Mouse (Mus musculus): ENCODE measurements around the gene Slc35c2.
A peak's percentile ranks its signal among the peaks of the same experiment; 100 is the strongest.

Gene Slc35c2

DNA sequence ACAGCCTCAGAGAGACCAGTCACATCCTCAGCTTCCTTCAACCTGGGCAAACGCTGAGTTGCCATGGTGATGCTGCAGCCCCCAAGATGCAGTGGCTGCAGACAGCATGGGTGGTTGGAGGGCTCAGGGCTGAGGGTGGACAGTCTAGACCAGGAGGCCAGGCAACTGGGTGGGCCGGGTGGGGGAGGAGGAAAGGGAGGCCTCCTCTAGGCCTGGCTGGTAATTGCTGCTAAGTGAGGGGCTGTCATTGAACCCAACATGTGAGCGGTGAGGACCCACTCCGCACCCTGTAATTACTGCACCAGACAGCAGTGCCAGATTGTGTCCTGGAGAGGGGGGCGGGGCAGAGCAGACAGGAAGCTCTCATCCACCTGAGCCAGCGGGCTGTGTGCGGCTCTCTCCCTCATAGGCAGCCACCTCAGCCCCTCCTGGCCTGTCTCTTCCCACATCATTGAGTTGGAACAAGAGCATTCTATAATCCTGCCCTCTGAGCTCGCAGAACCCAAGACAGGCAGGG lies 12.5 kb downstream of the Slc35c2 start:
- no peak for DNase-seq (ENCODE audit: low spot score in 2 of 2)

DNA sequence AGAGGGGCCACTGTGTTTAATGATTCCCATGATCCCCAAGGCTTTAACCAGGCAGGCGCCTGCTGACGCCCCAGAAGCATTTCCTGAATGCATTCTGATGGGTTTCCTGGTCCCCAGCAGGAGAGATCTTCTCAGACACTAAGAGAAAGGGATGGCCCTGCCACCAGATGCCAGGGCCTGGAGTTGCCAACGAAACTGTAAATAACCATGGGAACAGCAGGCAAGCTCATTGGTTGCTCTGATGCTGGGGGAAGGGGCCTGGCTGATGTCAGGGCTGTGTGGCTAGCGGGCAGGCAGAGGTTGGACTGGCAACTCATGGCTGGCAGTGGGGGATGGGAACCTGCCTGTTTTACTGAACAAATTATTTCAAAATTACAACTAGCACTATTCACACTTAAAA lies 14.1 kb downstream of the Slc35c2 start:
- DNase-seq (ENCODE audit: low spot score in 2 of 2): no peak

DNA sequence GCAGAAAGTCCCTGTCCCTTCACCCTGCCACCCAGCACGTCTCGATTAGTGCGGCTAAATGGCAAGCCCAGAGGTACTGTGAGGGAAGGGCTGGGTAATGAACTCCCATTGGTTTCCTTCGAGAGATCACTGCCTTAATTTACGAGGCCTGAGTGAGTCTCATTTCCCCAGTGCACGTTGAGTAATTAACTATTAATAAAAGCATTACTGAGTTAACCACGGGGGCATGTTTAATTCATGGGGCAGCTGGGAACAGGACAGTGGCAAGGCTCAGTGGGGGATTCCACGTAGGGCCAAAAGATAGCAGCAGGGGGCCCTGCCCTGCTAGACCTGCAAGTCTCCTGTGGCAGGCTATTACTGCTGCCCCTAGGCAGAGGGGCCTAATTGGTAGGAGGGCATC lies 16.3 kb downstream of the Slc35c2 start:
- no peak for DNase-seq (ENCODE audit: low spot score in 2 of 2)

DNA sequence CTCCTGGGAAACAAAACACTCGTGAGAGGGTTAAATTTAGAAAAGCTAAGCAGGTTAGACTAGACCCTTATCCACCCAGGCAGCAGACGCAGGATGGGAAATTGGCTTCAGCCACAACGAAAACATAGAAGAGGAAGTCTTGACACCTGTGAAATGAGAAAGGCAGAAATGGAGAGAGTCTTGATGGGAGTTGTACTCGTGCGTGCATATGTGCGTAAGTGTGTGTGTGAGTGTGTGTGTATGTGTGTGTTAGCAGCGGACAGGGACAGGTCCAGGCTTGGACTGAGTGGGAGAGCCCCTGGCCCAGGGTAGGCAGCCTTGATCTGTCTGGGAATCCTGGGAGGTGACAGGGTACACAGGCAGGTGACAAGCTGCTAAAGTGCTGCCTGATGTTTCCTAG lies 16.8 kb downstream of the Slc35c2 start:
- peak in 1 of 2 experiments; percentile 13 for DNase-seq (ENCODE audit: low spot score in 2 of 2)

DNA sequence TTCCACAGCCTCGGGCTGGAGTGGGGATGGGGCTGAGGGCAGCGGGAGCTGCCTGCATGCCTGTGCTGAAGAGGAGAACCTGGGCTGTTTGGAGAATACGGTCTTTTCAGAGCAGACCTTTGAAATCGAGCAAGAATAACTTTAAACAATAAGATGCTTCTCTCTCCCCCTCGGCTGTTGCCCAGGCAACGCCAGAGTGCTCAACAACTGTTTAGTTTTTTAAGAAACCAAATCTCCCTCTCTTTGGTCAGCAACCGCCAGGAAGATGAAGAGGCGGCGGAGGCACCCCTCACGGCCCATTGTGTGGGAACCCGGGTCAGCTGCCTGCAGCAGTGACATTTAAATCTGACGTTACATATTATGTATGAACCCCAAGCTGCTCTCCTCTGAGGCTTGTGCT lies 20.9 kb downstream of the Slc35c2 start:
- DNase-seq (ENCODE audit: low spot score in 2 of 2): no peak

DNA sequence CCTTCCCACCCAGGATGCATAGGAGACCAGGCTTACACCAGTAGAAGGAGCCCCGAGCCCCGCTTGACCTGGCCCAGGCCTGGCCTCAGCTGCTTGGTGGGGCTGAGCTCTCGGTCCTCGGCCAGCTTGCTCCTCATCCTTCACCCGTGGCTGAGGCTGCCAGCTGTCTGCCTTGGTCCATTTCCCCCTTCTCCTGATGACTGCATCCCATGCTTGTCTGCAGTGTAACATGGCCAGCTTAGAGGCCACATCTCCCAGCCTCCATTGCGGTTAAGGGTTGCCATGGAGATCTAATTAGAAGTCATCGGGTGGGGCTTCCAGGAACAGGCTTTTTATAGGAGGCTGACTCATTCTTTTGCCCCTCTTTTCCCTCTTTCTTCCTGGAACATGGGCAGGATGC lies 23.8 kb downstream of the Slc35c2 start:
- no peak for DNase-seq (ENCODE audit: low spot score in 2 of 2)

DNA sequence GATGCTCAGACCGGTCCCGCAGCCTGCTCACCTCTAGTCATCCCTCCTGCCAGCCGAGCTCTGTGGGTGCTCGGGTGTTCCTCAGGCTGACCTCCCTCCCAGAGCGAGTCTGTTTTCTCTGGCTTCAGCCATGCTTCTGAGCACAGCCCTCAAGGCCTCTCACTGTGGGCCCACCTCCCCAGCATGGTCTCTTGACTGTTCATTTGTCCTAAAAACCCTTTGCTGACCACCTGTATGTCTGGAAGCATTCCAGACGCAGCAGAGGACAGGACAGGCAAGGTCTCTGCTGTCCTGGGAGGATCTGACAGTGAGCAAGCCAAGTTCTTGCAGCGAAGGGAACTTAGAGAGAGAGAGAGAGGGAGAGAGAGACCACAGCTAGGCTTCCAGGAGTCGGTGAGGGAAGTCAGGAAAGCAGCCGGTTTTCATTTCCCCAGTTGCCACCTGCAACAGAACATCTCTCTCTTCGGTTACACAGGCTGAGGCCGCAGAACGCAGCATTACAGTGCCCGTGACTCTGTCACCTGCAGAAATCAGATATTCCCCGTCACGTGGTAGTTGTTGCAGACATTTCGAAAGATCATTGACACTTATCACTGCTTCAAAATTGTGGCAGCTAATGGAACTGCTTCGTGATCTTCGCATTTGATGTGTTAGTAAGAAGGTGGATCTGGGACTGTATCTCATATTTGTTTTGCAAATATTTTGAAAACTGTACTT lies 25.2 kb downstream of the Slc35c2 start:
- no peak for DNase-seq (ENCODE audit: low spot score in 2 of 2)

DNA sequence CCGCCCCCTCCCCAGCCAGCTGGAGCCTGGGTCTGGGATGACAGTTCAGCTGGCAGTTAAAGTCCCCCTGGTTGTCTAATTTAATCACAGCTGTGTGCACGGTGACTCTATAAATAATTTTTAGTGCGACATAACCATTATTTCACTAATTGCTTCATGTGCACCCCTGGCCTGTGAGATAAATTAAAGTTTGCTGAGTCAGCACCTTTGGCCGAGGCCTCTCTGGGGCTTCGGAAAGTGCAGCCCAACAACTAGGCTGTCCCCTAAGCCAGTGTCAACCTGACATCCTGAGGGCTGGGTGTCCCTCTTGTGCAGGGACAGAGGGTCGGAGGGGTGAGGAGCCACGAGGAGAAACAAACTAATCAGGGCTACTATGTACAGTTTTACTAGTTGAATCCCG lies 27.8 kb downstream of the Slc35c2 start:
- no peak for DNase-seq (ENCODE audit: low spot score in 2 of 2)

DNA sequence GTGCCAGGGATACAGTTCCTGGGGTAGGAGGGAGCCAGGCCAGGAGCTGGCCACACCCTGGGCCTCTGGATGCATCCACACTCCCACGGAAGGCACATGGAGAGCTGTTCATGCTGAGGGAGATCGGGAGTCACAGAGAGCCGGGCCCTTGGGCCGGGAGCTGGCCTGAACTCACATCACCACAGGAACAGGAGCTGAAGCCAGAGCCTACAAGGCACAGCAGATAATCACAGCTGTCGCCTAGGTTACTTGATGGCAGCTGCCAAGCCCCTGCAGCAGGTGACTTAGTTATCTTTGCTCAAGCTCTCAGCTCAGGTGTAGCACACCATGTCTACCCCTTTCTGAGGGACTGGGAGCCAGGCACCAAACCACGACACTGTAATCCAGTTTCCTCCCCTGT lies 29.3 kb downstream of the Slc35c2 start:
- DNase-seq (ENCODE audit: low spot score in 2 of 2): no peak

DNA sequence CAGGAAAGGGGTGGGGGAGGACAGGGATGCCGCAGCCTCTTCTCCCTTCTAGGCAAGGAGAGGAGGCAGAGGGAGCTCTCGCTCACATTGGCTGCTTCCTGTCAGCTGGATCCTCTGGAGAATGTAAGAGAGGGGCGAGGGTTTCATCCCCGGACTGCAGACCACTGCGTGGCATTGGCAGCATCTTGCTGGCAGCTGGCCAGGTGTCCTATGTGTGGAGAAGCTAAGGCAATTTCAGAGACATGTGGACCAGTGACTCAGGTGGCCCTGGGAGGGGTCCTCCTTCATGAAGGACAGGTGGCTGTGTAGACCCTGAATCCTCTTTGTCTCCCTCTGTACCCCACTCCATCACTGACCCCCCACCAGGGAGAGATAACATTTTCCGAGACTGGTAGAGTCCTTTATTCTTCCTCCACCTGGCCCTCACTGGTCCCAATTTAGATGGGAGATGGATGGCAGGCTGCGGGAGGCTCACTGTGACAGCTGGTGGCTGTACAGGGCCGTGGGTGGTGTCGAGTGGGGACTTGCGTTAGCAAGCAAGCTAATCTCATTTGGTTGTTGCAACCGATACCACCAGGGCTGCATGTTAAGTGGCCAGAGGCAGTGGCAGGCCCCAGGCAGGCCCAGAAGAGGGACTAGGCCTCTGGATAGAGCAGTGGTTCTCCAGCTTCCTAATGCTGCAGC lies 30.4 kb downstream of the Slc35c2 start:
- no peak for DNase-seq (ENCODE audit: low spot score in 2 of 2)

DNA sequence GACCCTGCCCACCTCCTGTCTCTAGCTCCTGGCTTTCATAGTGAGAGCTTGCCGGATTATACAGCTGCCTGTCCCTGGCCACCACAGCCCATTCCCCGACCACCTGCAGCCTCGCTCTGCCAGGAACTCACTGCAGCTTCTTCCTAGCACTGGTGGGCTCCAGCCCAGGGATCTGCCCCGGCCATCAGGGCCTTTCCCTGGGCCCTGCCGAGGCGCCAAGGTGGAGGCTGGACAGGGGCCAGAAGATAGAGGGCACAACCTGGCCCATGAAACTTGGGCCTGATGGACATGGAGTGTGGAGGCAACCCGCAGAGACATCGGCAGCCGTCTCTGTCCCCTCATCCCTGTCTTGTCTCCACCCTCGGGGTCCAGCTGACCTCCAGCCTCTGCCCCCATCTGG lies 31.5 kb downstream of the Slc35c2 start:
- no peak for DNase-seq (ENCODE audit: low spot score in 2 of 2)

DNA sequence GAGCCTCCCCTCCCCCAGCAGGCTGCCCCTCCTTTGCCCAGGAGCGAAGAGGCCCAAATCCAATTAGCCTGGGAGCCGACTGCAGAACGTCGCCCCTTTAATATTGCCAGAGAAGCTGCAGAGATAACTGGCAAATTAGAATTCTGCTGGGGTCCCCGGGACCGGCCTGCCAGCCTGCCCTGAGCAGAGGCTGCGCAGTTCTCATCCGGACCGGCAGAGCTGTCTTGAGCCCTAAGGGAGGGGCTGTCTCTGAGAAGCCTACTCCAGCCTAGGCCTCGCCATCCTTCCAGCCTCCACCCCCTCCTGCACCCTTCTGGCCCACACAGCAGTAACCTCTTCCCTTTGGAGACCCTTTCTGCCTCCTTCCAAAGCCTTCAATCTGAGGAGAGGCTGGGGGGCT lies 33.8 kb downstream of the Slc35c2 start:
- DNase-seq (ENCODE audit: low spot score in 2 of 2): no peak

DNA sequence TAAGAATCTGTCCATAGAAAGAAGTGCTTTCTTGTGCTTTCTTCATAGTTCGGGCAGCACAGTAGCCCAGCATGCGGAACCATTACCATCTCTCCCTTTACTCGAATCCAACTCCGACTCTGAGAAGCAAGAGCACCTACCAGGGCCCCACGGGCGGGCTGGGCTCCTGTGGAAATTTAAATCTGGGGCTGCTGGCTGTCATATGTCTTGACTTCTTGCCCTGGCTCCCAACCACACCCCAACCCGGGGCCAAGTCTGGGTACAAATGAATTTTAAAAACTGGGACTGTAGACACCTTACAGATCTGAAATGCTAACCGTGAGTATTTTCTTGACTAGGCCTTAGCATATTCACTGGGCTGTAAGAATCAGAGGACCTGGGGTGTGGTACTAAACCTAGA lies 34.4 kb downstream of the Slc35c2 start:
- DNase-seq (ENCODE audit: low spot score in 2 of 2): no peak

DNA sequence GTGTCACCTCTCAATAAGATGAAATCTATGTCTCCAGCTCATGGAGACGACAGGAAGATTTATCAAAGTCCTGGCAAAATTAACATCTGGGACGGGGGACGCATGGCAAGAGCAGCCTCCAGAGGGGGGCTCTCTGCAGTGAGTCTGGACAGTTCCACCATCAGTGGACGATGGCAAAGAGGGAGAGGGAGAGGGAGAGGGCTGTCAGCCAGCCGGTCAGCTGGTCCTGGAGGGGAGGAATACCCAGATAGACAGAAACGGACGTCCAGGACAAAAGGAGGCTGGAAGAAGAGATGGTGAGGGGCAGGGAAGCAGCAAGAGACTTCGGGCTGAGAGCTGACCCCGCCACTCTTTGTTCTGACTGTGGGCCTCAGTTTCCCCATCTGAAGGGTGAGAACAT lies 34.9 kb downstream of the Slc35c2 start:
- no peak for DNase-seq (ENCODE audit: low spot score in 2 of 2)

DNA sequence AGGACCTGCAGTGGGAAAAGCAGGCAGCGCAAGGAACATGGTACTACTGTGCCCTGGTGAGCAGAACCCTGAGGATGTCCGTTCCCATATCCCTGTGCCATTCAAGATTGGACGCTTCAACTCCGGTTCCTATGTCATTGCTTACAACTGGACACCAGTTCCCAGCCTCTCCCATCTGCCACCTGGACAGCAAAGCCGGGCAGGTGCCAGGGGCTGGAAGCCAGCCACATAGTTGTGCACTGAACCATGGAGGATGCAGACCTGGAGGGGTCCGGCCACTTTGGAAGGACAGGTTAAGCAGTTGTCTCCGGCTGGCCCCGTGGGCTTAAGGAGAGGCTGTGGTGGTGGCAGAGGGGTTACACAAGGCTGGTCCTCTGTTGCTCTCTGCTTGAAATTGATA lies 35.3 kb downstream of the Slc35c2 start:
- DNase-seq (ENCODE audit: low spot score in 2 of 2): no peak

DNA sequence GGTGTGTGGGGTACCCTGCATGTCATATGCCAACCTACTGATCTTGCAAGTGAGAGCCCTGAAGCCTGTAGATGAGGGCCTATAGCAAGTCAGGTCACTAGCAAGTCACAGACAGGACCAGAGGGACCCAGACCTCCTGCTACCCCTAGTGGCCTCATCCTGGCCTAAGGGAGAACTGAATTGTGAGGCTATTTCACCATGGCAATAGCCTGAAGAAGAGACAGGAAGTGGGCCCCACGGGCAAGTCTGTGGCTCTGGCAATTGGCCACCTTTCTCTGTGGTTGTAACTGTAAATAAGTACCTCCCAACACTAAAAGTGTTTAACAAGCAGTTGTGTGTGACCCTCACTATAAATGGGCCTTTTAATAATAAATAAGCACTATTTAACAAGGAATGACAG lies 36.8 kb downstream of the Slc35c2 start:
- DNase-seq (ENCODE audit: low spot score in 2 of 2): peak in 1 of 2 experiments; percentile 11

DNA sequence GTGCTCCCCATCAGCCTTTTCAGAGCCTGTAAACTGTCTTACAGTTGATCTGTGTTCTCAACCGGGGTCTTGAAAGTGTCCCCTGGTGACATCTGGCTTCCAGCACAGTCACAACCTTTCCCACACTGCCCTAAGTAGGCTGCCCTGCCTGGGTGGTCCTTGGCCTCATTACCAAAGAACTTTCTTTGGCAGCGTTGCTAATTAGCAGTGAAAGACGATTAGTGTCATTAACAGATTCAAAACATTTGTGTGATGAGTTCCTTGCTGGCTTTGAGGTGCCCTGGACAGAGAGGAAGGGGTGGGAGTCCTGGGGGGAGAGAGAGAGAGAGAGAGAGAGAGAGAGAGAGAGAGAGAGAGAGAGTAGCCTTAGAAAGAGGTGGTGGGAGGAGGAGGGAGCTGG lies 38.7 kb downstream of the Slc35c2 start:
- no peak for DNase-seq (ENCODE audit: low spot score in 2 of 2)

DNA sequence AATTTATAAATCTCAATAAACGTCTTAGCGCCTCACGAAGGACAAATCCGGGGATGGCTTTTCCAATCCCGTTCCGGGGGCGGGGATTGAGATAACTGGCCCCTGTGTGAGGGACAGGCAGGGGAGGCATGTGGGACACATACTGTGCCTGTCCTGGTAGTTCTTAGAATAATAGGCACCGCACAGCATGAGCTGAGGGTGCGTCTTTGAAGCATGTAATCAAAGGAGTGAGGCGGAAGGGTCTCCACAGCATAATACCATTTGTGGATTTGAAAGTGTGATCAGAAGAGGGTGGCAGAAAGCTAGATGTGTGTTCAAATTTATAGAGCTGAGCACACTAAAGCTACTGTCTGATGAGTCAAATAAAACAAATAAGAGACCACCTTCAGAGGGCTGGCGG lies 41.3 kb downstream of the Slc35c2 start:
- no peak for DNase-seq (ENCODE audit: low spot score in 2 of 2)

DNA sequence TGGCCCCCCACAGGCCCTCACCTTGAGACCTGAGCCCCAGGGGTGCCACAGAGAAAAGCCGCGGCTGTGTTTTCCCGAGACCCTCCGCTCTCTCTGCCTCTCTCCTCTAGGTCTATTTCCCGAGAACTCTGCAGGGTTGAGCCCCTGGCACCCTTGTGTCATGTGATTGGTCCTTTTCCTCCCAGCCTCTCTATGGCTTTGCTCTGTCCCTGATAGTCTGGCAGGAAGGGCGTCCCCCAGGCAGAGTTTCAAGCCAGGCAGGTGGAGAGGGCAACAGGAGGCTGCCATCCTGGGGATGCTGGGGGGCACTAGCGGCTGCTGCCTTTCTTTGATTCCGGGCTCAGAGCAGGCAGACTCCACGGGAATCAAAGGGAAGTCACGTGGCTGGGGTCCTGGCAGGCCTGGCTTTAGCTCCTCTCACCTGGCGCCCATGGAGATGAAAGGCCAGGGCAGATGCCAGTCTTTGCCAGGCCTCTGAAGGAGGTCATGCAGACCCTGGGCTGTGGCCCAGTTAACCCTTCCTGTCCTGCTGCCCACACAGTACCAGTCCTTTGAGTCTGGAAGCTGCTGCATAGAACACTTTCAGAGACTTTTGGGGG lies 44.4 kb downstream of the Slc35c2 start:
- DNase-seq (ENCODE audit: low spot score in 2 of 2): no peak

DNA sequence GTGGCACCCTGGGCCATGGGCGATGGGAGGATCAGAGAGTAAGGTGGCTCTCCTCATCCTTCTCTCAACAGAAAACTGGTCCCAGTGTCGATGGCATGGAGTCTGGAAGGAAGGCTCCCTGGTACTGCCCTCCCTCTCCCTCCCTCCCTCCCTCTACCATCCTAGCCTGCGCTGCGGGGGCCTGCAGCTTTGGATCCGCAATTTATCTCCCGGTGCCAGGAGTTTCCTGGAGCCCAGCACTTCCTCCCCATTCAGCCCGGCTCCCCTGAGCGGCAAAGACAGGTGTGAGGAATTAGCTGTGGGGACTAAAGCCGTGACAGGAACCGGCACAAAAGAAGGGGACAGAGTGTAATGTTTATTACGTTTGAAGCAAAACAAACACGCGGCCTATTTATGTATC lies 45.1 kb downstream of the Slc35c2 start:
- no peak for DNase-seq (ENCODE audit: low spot score in 2 of 2)

DNA sequence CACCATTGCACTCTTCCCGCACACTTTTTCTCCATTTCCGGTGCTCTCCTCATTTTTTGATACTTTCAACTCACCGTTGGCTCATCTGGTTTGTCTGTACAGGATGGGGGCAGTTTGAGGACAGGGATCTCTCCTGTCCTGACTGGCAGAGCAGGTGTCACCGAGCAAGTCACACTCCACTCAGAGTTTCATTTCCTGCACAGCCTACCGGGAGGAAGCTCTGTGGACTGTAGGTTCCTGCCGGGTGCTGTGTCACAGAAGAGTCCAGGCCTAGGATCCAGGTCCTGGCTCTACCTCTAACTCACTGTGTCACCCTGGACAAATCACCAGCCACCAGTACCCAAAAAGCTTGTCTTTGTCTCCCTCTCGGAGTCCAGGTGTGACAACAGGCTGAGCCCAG lies 45.9 kb downstream of the Slc35c2 start:
- no peak for DNase-seq (ENCODE audit: low spot score in 2 of 2)

DNA sequence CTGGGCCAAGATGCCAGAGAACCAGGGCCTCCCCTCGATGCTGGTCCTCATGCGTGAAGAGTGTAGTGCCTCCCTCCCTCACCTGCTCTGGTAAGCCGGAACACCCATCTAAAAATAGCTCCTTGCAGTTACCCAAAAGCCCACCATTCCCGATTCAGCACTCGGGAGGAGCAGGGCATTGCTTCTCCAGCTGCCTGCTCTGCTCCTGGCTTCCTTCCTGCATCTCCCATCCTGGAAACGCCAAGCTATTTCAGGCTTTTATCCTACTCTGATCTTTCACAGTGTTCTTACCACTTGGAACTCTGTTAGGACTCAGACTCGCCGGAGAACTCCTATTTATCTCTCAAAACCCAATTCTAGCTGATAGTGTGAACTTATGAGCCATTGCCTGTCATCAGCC lies 47.3 kb downstream of the Slc35c2 start:
- no peak for DNase-seq (ENCODE audit: low spot score in 2 of 2)

DNA sequence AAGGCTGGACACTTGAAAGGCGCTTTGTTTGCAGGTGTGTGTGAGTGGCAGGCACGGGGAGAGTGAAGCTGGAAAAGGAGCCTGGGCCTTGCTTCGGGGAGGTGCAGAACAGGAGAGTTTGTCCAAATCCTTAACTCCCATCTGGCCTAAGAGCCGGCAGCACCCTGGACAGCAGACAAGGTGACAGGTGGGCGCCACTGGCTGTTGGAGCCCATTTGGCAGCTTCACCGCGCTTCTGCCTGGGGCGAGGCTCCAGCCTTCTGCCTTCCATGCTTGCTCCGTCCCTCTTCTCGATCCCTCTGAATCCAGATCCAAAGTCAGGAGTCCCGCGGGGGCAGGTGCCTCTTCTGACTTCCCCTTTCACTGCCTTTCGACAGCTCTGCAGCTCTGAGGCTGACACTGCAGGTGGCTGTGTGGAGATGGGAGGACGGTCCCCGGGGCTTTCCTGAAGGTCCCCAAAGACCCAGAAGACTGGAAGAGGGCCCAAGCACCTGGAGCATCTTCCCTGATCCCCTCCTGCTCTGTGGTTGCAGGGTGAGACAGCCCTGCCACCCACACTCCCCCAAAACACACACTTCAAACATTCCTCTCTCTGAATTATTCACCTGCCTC lies 48.0 kb downstream of the Slc35c2 start:
- no peak for DNase-seq (ENCODE audit: low spot score in 2 of 2)
